Mouse (Mus musculus) ES-E14 (cell line): ENCODE data around the gene H2-DMa. TPM values are rescaled to one million over a fixed set of nuclear protein-coding genes. Genes with fewer than 3 reads are reported as not detected.

Experiments used
- DNase-seq: peaks from one replicate; pipeline ENCODE4 v3.0.0-alpha.2; 2013; ENCODE audit warnings: low read depth, low spot score
- H3K27ac ChIP-seq: 2 replicates; pipeline ENCODE4 v1.5.1; 2012; ENCODE audit warnings: low read depth, mild to moderate bottlenecking, low read length, moderate library complexity, mixed read lengths; ENCODE audit not compliant: poor library complexity, insufficient read depth, severe bottlenecking
- H3K36me3 ChIP-seq: 2 replicates; pipeline ENCODE4 v1.6.1; 2012; ENCODE audit warnings: mild to moderate bottlenecking, low read length, moderate library complexity, mixed read lengths; ENCODE audit not compliant: control insufficient read depth, poor library complexity, insufficient read depth, severe bottlenecking
- H3K4me1 ChIP-seq, 2 experiments: fragments of 150-350 bp in 1 of 2; sonication (generic) in 1 of 2; 2 replicates each; pipeline ENCODE4 v1.6.1; 2012; ENCODE audit warnings: low read length in 2 of 2, mild to moderate bottlenecking in 1 of 2, mixed read lengths in 1 of 2; ENCODE audit not compliant: control insufficient read depth in 2 of 2, insufficient read depth in 2 of 2, poor library complexity in 1 of 2
- H3K4me3 ChIP-seq, 2 experiments: fragments of 150-350 bp in 1 of 2; sonication (generic) in 1 of 2; 2 replicates each; pipeline ENCODE4 v1.5.1; 2012; ENCODE audit warnings: low read length in 2 of 2, low read depth in 1 of 2, mild to moderate bottlenecking in 1 of 2, mixed read lengths in 1 of 2; ENCODE audit not compliant: insufficient read depth in 1 of 2, poor library complexity in 1 of 2, severe bottlenecking in 1 of 2
- H3K9ac ChIP-seq: 2 replicates; pipeline ENCODE4 v1.6.1; 2012; ENCODE audit warnings: low read depth, mild to moderate bottlenecking, low read length, mixed read lengths; ENCODE audit not compliant: poor library complexity, insufficient read depth, severe bottlenecking
- H3K9me3 ChIP-seq: fragments of 150-350 bp; sonication (generic); 2 replicates; pipeline ENCODE4 v1.6.1; 2012; ENCODE audit warnings: low read depth, mild to moderate bottlenecking, low read length; ENCODE audit not compliant: control insufficient read depth, insufficient read depth
- CHD2 ChIP-seq: IDR thresholded peaks from 2 replicates; pipeline ENCODE4 v1.6.1; 2014; ENCODE audit warnings: mild to moderate bottlenecking, low read depth, low read length, inconsistent platforms
- HCFC1 ChIP-seq: IDR thresholded peaks from 2 replicates; pipeline ENCODE4 v1.6.1; 2012; ENCODE audit warnings: low read length, inconsistent platforms, borderline replicate concordance; ENCODE audit not compliant: insufficient read depth
- MAFK ChIP-seq: IDR thresholded peaks from 2 replicates; pipeline ENCODE4 v1.6.1; 2014; ENCODE audit warnings: mild to moderate bottlenecking, low read depth, low read length, inconsistent platforms; ENCODE audit not compliant: insufficient read depth
- ZC3H11A ChIP-seq: IDR thresholded peaks from 2 replicates; pipeline ENCODE4 v1.6.1; 2012; ENCODE audit warnings: low read depth, mild to moderate bottlenecking, inconsistent platforms, low read length, borderline replicate concordance
- ZNF384 ChIP-seq: IDR thresholded peaks from 2 replicates; pipeline ENCODE4 v1.6.1; 2012; ENCODE audit warnings: low read depth, low read length, inconsistent platforms
- in situ Hi-C, 2 experiments: fragments of 600-800 bp; cut with MboI; formaldehyde crosslinking; loops; one replicate each; pipeline ENCODE4 v1.15.1; 2025; ENCODE audit warnings: low sequenced_read_pairs in 2 of 2, inconsistent platforms in 1 of 2; ENCODE audit not compliant: unreplicated experiment in 2 of 2
- total RNA-seq: library from RNA; depleted of rRNA; stranded (reverse); fragments of 300-350 nt; gene quantifications from 2 replicates; pipeline ENCODE4 v1.2.3, GENCODE M21; 2012

Gene H2-DMa
- total RNA-seq, 1 experiment = 18.5 TPM

- in situ Hi-C loops = no loop called here
- no peaks in the 10 kb centered on the region for H3K9me3 ChIP-seq
- H3K4me1 ChIP-seq = no peaks in the 10 kb centered on the region
- peaks cover 4% of the 10 kb centered on the region; the same call in 1 of the 2 replicates for H3K36me3 ChIP-seq
- no peak overlapping the region for H3K4me3 ChIP-seq
- TF ChIP-seq ZC3H11A = no peak
- no peak for TF ChIP-seq MAFK
- no peak for TF ChIP-seq HCFC1
- TF ChIP-seq ZNF384 = no peak
- TF ChIP-seq CHD2 = no peak
- H3K9ac ChIP-seq = no peak overlapping the region
- H3K27ac ChIP-seq = no peak overlapping the region
- DNase-seq = no peak
Observed at GRCm38 (mm10) chr17:34104804-34105203, 14.5 kb upstream of the H2-DMa start.

- Histone ChIP-seq H3K27ac (no peak overlapping the region), H3K4me1 (no peaks in the 10 kb centered on the region), H3K9ac (no peak overlapping the region), H3K9me3 (no peaks in the 10 kb centered on the region), H3K36me3 (peaks cover 10% of the 10 kb centered on the region), H3K4me3 (no peak overlapping the region)
- TF ChIP-seq HCFC1 = no peak
- no peak for TF ChIP-seq ZNF384
- no peak for TF ChIP-seq CHD2
- no peak for TF ChIP-seq ZC3H11A
- no peak for TF ChIP-seq MAFK
- in situ Hi-C loops = no loop called here
- DNase-seq = no peak
Observed at GRCm38 (mm10) chr17:34106555-34106954, 12.8 kb upstream of the H2-DMa start.

- H3K9me3 ChIP-seq = no peaks in the 10 kb centered on the region
- no peak overlapping the region for H3K4me3 ChIP-seq
- in situ Hi-C loops = no loop called here
- peaks cover 17% of the 10 kb centered on the region for H3K36me3 ChIP-seq
- H3K9ac ChIP-seq = no peak overlapping the region
- no peak for DNase-seq
- H3K4me1 ChIP-seq = no peaks in the 10 kb centered on the region
- no peak overlapping the region for H3K27ac ChIP-seq
- TF ChIP-seq ZC3H11A (no peak), CHD2 (no peak)
Observed at GRCm38 (mm10) chr17:34107109-34107867, 12.1 kb upstream of the H2-DMa start.

- DNase-seq = no peak
- peaks cover 28% of the 10 kb centered on the region for H3K36me3 ChIP-seq
- in situ Hi-C loops = no loop called here
- no peak overlapping the region for H3K9ac ChIP-seq
- H3K9me3 ChIP-seq = no peaks in the 10 kb centered on the region
- H3K4me1 ChIP-seq = no peaks in the 10 kb centered on the region; a peak in 1 of 4 replicates
- no peak overlapping the region for H3K4me3 ChIP-seq
- TF ChIP-seq MAFK (no peak), CHD2 (no peak), ZNF384 (no peak), ZC3H11A (no peak), HCFC1 (no peak)
- no peak overlapping the region for H3K27ac ChIP-seq
Observed at GRCm38 (mm10) chr17:34108460-34108859, 10.9 kb upstream of the H2-DMa start.
